Mouse (Mus musculus) natural killer cell, adult 2 months (primary cell): ENCODE results near the gene Gm10337.

Experiments
- DNase-seq, 2 experiments: peaks; one replicate each; pipeline ENCODE4 v3.0.0; 2022; ENCODE audit warnings: low spot score in 2 of 2

Gm10337 gene

DNA sequence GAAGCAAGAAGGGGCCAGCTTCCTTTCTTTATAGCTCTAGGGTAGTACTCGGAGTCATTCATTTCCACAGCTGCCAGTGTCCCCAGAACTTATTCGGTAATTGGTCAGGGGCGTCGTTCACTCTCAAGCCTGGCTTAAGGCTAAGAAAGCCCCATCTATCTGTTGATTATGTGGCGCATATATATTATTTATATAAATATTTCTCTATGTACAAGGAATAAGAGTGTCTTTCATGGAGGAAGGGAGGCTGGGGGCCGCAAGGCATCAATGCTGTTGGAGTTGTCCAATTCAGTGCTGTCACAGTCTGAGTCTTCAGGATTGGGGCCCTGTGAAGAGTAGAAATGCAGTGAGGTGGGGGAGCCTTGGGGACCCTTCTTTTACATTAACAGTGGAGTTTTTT is 3.7 kb upstream of the Gm10337 start:
- no peak for DNase-seq

DNA sequence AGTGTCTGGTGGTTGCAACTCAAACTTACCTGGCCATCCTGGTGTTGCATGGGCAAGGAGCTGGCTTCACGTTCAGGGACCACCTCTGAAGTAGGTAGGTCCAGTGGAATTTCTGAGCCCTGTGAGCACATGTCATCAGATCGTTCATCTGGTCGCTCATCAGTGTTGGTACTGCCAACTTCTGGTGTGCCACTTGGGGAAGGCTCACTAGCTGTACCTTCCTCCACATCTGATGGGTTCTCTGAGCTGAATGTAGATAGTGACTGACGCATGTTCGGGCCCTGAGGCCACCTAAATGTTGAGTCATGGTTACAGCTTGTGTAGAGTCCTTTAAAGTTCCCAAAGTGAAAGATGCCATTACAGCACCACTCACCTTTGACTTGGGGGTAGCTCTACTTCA is 3.0 kb upstream of the Gm10337 start:
- DNase-seq: no peak

DNA sequence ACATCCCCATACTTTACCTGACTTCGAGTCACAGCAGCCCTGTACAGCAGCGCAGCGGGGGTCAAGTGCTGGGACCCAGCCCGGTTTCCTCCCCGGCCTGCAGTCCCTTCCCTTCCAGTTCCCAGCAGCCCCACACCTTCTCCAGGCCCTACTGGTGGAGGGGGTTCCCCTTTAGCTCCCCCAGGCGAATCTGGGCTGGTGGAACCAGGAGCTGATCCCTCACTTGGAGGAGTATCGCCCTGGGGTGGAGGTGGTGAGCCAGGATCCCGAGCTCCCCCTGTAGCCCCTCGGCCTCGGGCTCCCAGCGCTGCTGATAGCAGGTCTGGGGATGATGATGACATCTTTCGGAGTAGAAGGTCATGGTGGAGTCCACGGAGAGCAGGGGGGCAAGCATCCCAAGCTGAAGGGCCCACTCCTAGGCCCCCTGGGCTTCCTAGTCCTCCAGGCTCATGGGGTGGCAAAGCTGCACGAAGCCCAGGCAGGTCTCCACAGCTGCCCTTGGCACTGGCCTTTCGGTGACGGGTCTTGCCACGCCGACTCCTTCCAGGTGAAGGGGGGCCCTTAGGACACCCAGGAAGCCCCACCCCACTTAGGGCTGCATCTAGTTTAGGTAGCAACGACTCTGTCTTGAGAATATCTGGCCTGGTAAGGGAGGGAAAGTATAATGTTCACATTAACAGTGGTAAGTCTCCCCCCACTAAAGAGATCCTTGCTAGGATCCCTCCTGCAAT is 2.3 kb upstream of the Gm10337 start:
- DNase-seq: no peak

DNA sequence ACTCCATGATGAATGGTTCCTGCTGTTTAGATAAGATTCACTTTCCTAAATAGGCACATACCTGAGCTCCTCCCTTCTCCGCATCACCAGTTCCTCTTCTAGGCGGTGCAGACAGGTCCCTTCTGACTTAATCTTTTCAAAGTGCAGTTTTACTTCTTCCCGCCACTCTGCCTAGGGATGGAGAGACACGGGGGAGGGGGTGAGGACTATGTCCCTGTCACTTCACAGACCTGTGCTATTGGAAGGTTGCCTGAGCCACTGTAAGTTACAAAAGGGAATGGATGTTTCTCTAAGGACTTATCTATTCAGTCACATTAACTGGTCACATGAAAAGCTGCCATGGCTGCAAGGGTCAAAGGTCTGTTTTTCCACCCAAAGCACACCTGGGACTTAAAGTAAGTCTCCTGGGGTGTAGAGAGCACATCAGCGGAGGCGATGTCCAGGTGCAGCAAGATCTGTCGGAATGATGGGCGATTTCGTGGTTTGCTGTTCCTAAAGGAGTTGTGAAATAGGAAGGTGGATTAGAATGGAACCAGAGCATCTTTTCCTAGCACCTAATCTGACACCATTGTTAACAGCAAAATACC is 1.2 kb upstream of the Gm10337 start:
- no peak for DNase-seq

DNA sequence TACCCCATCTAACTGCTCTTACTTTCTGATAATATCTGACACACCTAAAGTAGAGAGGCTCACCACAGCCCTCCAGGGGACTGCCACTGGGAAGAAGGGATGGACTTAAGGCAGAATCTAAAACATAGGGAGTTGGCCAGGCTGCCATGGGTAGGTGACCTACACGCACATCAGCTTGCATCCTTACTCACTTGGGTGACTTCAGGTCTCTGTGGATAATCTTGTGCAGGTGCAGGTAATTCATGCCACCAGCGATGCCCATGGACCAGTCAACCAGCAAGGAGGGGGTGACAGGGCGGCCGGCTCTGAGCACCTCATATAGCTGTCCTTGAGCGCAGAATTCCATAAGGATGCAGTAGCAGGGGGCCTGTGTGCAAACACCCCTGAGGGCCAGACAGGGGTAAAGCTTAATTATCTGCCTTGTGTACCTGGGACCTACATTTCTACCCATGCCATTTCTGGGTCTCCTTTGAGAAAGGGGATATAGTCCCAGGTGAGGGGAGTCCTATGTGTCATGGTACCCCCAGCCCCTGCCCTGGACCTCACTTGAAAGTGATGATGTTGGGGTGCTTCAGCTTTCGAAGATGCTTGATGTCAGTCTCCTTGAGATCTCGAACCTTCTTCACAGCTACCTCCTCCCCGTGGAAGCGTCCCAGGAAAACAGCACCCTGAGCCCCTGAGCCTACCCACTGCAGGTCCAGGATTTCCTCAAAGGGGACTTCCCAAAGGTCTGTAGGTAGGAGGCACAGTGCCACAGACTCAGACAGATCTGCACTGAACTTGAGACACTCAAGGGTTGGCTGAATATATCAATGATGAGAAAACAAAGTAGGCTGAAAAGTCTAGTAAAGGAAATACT is 631 bp downstream of the Gm10337 start:
- no peak for DNase-seq

DNA sequence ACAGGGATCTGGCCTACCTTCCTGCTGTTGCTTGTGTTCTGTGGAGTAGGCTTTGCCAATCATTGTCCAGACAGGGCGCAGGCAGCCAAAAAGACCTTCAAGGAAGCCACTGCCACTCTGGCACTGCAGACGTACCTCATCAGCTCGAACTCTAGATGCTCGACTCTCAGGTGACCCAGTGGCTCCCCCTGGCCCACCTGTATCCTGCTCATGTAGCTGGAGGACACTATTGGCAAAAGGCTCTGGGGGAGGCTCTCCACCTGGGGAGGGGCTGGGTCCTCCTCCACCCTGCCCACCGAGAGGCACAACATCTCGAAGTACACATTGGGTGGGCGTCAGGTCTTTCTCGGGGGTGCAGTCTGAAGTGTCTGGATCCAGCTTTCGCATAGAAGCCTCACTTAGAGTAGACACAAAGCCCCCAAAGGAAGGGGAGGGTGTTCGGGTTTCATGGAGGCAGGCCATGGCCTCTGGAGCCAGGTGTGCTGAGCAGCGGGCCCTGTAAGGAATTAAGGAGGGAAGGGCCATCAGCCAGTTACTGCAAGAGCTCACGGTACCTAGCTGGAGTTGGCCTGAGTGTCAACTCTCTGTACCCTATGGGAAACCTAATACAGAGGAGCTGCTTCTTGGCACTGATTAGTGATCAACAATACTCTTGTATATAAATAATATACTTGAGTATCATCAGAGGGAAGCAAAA is 1.7 kb downstream of the Gm10337 start:
- no peak for DNase-seq

DNA sequence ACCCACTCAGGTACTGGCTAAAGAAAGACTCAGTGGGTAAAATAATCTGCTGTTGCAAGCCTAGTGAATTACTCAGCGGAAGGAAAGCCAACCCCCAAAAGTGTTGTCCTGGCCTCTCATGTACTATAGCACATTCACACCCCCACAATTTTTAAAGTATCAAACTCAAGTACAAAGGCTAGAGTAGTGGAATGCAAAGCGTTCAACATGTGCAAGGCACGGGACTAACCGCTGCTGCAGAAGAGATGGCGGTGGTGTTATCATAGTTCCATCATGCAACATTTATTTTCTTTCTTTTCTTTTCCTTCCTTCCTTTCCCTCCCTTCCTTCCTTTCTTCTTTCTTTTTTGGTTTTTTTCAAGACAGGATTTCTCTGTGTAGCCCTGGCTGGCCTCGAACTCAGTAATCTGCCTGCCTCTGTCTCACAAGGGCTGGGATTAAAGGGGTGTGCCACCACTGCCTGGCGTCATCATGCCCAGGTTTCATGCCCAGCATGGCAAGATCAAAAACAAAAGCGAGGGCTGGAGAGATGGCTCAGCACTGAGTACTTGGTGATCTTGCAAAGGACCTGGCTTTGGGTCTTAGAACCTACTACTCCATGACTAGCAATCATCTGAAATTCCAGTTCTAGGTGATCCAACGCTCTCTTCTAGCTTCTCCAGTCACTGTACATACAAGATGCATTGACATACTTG is 2.4 kb downstream of the Gm10337 start:
- no peak for DNase-seq

DNA sequence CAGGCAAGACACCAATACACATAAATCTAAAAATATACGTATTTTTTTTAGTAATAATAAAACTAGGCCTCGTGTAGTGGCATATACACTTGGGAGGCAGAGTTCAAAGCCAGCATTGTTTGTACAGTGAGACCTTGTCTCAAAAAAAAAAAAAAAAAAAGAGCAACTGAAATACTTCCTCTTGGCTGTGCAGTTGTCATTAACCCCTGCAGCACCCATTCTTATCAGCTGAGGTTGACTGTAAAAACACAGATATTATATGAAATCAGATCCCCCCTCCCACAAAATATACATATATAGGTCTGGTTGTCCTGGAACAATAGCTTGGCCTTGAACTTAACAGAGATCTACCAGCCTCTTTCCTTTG is 2.9 kb downstream of the Gm10337 start:
- DNase-seq: no peak

DNA sequence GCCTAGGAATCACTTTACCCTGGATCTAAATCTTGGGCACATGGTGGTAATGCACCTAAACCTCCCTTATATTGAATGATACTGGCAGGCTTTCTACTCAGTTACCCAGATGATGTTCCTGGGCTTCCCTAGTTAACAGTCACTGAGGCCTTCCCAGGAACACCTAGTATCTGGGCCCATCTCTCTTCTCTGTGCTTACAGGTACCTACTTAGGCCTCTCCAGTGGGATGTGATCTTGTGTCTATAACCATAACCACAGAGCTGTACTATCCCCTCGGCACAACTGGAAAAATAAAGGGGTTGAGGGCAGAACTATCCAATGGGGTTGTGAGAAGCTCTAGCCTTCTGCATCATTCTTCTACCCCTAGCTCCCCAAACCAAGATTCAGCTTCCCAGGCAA is 3.3 kb downstream of the Gm10337 start:
- no peak for DNase-seq

DNA sequence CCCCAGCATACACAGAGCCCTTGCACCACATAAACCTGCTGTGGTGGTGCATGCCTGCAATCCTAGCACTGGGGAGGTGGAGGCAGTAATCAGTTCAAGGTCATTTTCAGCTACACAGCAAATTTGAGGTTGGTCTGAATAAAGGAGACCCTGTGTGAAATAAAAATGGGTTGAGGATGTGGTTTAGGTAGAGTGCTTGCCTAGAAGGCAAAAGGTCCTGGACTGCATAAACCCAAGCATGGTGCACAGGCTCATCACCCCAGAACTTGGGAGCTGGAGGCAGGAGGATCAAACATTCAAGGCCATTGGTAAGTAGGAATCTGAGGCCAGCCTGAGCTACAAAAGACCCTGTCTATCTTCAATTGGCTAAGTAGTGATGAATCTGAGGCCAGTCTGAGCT is 4.0 kb downstream of the Gm10337 start:
- no peak for DNase-seq

DNA sequence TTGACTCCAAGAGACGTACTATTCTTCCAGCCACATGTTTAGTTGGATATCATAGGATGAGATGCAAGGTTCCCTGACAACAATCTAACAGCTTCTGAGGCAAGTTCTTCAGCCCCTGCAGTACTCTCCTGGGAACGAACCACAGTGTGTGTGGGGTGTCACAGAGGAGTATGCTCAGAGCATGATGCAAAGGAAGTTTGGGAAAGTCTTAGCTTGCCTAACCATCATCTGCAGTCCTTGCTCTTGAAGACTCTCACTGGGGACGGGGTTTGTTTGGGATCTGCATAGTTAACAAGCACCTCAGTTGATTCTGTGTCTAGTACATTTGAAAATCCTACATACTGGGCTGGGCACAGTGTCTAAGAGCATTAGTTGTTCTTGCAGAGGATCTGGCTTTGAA is 4.8 kb downstream of the Gm10337 start:
- DNase-seq: no peak

DNA sequence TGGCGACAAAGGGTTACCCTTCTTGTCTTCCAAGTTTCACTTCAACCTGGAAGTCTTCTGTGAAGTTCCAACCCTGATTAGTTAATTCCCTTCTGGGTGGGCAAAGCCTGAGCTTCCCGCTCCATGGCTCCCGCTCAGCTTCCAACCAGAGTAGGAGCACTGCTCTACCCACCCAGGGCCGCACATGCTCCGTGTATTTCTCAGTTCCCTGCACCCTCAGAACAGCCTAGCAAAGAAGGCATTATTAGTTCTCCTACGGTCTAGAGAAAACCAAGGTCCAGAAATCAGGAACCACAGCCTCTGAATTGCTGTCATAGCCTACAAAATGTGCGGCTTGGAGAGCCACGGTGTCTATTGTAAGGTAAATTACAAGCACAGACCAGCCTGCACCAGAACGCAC is 6.6 kb downstream of the Gm10337 start:
- no peak for DNase-seq

DNA sequence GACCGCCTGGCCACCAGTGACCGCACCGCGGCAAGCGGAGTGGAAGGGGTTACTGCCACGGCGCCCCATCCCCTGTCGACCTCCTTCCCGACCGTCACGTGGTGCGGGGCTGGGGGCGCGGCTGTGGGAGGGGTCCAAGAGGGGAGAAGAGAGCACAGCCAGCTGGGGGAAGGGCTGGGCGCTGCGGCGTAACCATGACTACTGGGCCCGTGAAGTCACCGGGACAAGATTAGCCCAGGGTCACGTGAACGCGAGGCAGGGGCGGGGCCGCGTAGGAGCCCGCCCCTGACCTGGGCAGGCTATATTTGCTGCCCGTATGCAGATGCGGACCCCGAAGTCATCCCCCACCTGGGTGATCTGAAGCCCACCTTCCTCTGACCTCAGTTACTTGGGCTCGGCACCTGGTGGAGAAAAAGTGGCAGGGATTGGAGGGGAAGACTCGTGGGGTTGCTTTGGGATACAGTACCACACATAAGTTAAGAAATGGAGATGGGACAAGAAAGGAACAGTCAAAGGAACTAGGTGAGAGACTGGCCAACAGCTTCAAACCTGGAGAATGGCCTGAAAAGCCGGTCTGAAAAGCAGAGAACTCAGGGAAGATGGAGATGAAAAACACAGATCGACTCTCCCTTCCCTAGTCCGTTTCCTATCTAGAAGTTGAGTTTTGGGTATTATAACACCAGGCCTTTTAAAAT is 7.2 kb downstream of the Gm10337 start:
- peak; percentile 57 to 78 for DNase-seq

DNA sequence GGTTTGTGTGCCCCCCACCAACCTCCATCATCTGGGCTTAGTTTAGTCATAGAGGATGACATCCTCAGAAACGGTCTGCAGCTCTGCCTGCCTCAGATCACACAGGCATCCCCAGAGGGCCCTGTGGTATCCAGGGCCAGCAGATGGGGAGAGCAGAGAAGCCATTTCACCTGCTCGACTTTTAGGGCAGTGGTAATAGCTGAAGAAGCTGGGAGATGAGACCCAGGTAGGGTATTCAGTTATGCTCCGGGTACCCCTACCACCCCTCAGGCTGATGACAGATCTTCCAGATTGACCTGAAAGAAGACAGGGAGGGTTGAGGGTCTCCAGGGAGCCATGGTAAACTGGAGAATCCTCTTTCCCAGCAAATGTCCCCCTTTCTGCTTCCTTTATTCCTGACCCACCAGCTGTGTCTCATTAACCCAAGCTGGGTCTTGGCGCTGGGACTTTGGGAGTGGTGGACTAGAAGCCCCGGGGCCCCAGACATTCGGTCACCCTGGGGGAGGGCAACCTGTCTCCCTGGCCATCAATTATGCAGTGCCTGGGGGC is 7.8 kb downstream of the Gm10337 start:
- DNase-seq: no peak

DNA sequence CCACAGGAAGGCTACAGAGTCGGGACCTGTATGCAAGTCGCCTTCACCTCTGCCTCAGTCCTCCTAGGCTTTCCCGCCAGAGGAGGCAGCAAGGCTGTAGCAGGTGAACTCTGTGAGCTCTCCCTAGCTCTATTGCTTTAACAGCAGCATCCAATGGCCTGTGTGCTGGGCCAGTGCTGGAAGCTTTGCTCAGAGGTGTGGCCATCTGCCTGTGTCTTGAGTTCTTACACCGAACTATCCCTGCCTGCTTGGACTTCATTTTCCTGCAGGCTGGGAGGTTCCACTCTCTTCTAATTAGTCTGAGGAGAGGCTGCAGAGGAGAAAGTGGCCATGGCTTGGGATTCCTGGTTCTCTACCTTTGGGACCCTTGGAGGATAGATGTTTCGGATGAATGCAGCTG is 8.5 kb downstream of the Gm10337 start:
- no peak for DNase-seq

DNA sequence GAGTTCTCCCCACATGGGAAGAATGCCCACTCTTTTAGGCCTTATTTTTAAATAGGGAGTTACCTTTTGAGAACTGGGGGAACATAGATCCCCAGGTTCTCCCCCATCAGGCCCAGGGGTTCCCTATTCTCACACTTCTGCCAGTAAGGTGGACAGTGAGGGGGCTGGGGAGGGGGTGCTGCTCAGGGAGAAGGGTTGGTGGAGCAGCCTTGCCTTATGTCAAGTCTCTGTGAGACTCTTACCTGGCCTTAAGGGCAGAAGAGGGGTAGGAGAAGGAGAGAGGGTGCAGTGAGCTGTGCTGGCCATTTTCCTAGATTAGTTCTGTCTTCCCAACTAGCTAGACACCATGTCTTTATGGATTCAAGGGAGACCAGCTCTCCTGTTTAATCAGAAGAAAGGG is 8.9 kb downstream of the Gm10337 start:
- no peak for DNase-seq

DNA sequence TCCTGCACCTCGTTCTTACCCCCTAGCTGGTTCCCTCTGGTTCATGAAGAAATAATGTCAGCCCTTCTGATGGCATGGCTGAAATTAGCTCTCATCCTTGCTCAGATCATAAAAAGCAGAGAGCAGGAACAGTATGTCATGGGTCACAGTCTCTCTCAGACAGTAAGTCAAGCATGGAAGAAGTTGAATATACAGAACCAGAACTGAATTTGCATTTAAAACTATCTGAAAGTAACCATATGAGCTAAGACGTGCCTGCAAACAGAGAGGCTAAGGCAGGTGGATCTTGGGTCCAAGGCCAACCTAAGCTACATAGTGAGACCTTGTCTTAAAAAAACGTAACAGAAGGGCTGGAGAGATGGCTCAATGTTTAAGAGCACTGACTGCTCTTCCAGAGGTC is 9.5 kb downstream of the Gm10337 start:
- no peak for DNase-seq

DNA sequence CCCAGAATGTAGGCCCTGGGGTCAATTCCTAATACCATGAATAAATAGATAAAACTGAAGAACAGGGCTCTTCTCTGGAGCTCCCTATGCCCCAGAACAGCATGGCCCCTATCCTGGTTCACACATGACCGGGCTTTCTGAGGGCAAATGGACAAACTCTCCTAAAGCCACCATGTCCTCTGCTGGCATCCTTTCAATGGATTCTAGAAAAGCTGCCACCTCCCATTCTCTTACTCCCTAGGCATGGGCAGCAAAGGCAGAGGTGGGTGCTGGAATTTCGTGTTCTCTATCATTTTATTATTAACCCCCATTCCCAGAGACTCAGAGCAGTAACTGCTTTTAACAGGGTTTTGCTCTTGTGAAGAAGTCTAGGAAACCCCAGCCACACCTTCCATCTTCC is 11.7 kb downstream of the Gm10337 start:
- DNase-seq: no peak

DNA sequence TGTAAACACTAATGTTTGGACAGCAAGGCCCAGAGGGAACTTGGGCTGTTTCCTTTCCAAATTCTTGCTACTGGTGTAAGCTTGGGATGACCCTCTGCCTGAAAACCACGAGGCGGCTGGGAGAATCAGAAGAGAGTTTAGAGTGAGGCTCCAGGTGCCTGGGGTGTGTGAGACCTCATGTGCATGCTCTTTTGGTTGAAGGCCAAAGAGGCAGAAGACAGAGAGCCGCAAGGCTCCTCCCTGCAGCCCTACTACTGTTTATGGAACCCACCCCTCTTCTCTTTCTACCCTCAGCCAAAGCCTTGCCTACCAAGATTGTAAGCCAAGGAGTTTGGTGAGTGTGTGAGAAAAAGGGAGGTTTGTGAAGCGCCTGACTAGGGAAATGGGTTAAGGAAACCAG is 12.3 kb downstream of the Gm10337 start:
- no peak for DNase-seq

DNA sequence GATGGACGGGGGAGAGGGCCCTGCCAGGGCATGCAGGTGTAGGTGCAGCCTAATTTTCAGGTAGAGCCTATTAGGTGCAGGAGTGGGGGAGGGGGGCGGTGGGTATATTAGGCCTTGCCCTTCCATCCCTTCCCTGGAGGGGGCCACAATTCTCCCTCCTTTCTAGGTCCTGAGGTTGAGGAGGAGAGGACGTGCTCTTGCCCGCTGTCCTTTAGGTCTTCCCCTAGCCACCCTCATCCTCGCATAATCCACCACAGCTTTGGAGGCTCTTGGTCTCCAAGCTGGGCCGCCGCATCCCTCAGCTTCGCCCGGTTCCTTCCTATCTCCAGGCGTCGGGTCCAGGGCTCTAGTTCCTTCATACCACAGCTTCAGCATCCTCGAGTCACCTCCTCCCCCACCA is 12.8 kb downstream of the Gm10337 start:
- no peak for DNase-seq
